Mouse (Mus musculus) brain, adult 2 months (tissue): ENCODE data around the gene Pdia5.

Experiments
- DNase-seq: peaks from one replicate; pipeline ENCODE4 v3.0.0; 2011; ENCODE audit warnings: low read depth, low spot score

Gene Pdia5

GRCm38 (mm10) chr16:35490231-35491070 lies at the start of gene Pdia5:
TSS of gene Pdia5 (minus strand) at chr16:35490873.
- peak; percentile 95 for DNase-seq

GRCm38 (mm10) chr16:35539041-35539440 lies 48.4 kb upstream of the Pdia5 start:
- DNase-seq, result no peak

- peak; percentile 51 for DNase-seq
Observed at GRCm38 (mm10) chr16:35537651-35538050, 47.0 kb upstream of the Pdia5 start.

GRCm38 (mm10) chr16:35534630-35535029 lies 44.0 kb upstream of the Pdia5 start:
- peak; percentile 51 for DNase-seq

GRCm38 (mm10) chr16:35524200-35524599 lies 33.5 kb upstream of the Pdia5 start:
- no peak for DNase-seq

- DNase-seq, result no peak
Observed at GRCm38 (mm10) chr16:35519245-35519644, 28.6 kb upstream of the Pdia5 start.

- no peak for DNase-seq
Observed at GRCm38 (mm10) chr16:35517976-35518951, 27.6 kb upstream of the Pdia5 start.

GRCm38 (mm10) chr16:35515977-35516612 lies 25.4 kb upstream of the Pdia5 start:
- DNase-seq, result no peak

GRCm38 (mm10) chr16:35509331-35510070 lies 18.8 kb upstream of the Pdia5 start:
- no peak for DNase-seq

GRCm38 (mm10) chr16:35508581-35508980 lies 17.9 kb upstream of the Pdia5 start:
- peak; percentile 37 for DNase-seq

- no peak for DNase-seq
Observed at GRCm38 (mm10) chr16:35505786-35506185, 15.1 kb upstream of the Pdia5 start.

- no peak for DNase-seq
Observed at GRCm38 (mm10) chr16:35504266-35504665, 13.6 kb upstream of the Pdia5 start.

GRCm38 (mm10) chr16:35502456-35502855 lies 11.8 kb upstream of the Pdia5 start:
- DNase-seq, result no peak

GRCm38 (mm10) chr16:35501106-35501760 lies 10.6 kb upstream of the Pdia5 start:
- DNase-seq, result no peak

GRCm38 (mm10) chr16:35500342-35500741 lies 9.7 kb upstream of the Pdia5 start:
- no peak for DNase-seq

GRCm38 (mm10) chr16:35489793-35490192 lies 880 bp downstream of the Pdia5 start:
- DNase-seq, result no peak

- DNase-seq, result no peak
Observed at GRCm38 (mm10) chr16:35489066-35489718, 1.5 kb downstream of the Pdia5 start.

- no peak for DNase-seq
Observed at GRCm38 (mm10) chr16:35487776-35488175, 2.9 kb downstream of the Pdia5 start.

- no peak for DNase-seq
Observed at GRCm38 (mm10) chr16:35487056-35487455, 3.6 kb downstream of the Pdia5 start.

GRCm38 (mm10) chr16:35485711-35486110 lies 5.0 kb downstream of the Pdia5 start:
- DNase-seq, result peak; percentile 56
